Mouse (Mus musculus) neural tube, embryonic 14.5 days (tissue): ENCODE data around the gene Asb13. TPM values are rescaled to one million over a fixed set of nuclear protein-coding genes. Genes with fewer than 3 reads are reported as not detected.

Source experiments
- polyA plus RNA-seq: library from polyadenylated mRNA; unstranded; fragments of >200 nt; fragmentation: Nextera tagmentation; extraction: Ambion mirVana; gene quantifications from 2 replicates; pipeline ENCODE4 v1.2.1, GENCODE M21; 2014

The Asb13 gene
- polyA plus RNA-seq, 1 experiment from 2014 or later = 16.6 TPM

Other genes starting within 250 kb of the Asb13 start
- gene Gdi2, start 96.0 kb upstream of the Asb13 start, polyA plus RNA-seq = 434 and 478 TPM in 2 replicates
- gene Fam208b, start 22.9 kb upstream of the Asb13 start, polyA plus RNA-seq = 24.9 and 27.0 TPM in 2 replicates
- not detected in 2 replicates for gene Calml3, start 170.3 kb downstream of the Asb13 start, polyA plus RNA-seq
- gene Calm4, start 203.7 kb downstream of the Asb13 start, polyA plus RNA-seq = not detected in 2 replicates
- gene Calm5, start 220.1 kb downstream of the Asb13 start, polyA plus RNA-seq = not detected in 2 replicates